Mouse (Mus musculus): ENCODE data around the gene Thap7. TPM values are rescaled to one million over a fixed set of nuclear protein-coding genes. Genes with fewer than 3 reads are reported as not detected.
"Not testable (repeated sequence)": the region's sequence is repeated elsewhere in the genome, so short reads cannot be mapped to it uniquely, and the experiment has no call there.

The Thap7 gene
- polyA plus RNA-seq, 1 experiment from 2014 or later, result 50.9 TPM

DNA sequence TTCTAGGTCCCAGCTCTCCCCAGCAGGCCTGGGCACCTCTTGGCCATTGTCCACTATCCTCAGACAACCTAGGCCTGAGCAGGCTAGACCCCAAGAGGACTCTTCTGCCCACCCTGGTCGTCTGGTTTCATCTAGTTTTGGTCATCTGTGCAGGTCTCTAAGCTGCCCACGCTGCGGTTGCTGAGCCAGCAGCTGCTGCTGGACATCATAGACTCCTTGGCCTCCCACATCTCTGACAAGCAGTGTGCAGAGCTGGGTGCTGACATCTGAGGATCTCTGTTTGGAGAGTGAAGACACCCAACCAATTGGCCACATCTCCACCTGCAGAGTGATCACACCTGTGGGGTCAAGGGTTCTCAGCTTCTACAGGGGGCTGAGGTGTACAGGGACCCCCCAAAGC lies 5.4 kb downstream of the Thap7 start:
- Histone ChIP-seq H3K36me3 (ENCODE audit: control insufficient read depth, insufficient read depth, low read length) (peaks cover 89% of the 10 kb centered on the region), H3K4me3 (ENCODE audit: low read depth, low read length) (no peak overlapping the region), H3K9me3 (ENCODE audit: control insufficient read depth, low read length) (no peaks in the 10 kb centered on the region), H3K9ac (ENCODE audit: low read depth, low read length) (no peak overlapping the region), H3K27ac (replicated peaks; ENCODE audit: low read depth, low read length) (no peak overlapping the region), H3K4me1 (ENCODE audit: control insufficient read depth, insufficient read depth, low read length) (peaks cover 6% of the 10 kb centered on the region; the same call in 1 of the 2 replicates), H3K4me2 (ENCODE audit: low read depth, low read length) (no peak overlapping the region), H3K27me3 (replicated peaks; ENCODE audit: control insufficient read depth, insufficient read depth, low read length) (no peaks in the 10 kb centered on the region)
- ATAC-seq (ENCODE audit: low read depth) (no peak), DNase-seq (ENCODE audit: low spot score) (no peak)
- 84% methylated on average over 3 of the region's 3 CpGs for WGBS

DNA sequence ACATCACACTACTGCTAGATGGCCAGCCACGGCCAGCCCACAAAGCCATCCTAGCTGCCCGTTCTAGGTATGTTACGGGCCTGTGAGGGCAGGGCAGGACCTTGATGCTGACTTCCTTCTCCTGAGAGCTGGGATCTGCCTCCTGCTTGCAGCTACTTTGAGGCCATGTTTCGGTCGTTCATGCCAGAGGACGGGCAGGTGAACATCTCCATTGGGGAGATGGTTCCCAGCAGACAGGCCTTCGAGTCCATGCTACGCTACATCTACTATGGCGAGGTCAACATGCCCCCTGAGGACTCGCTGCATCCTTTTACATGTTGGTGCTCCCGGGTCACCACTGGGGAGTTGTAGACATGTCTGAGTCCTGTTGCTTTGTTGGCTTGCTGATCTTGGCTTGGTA lies 6.8 kb downstream of the Thap7 start:
- no peak overlapping the region for H3K4me3 ChIP-seq (ENCODE audit: low read depth, low read length)
- H3K9me3 ChIP-seq (ENCODE audit: control insufficient read depth, low read length), result no peaks in the 10 kb centered on the region
- ATAC-seq (ENCODE audit: low read depth) (no peak), DNase-seq (ENCODE audit: low spot score) (no peak)
- H3K27ac ChIP-seq (replicated peaks; ENCODE audit: low read depth, low read length), result no peak overlapping the region
- no peak overlapping the region for H3K4me2 ChIP-seq (ENCODE audit: low read depth, low read length)
- no peaks in the 10 kb centered on the region for H3K4me1 ChIP-seq (ENCODE audit: control insufficient read depth, insufficient read depth, low read length)
- 91% methylated on average over 11 of the region's 11 CpGs for WGBS
- H3K36me3 ChIP-seq (ENCODE audit: control insufficient read depth, insufficient read depth, low read length), result peaks cover 99% of the 10 kb centered on the region
- no peak overlapping the region for H3K9ac ChIP-seq (ENCODE audit: low read depth, low read length)
- H3K27me3 ChIP-seq (replicated peaks; ENCODE audit: control insufficient read depth, insufficient read depth, low read length), result no peaks in the 10 kb centered on the region

DNA sequence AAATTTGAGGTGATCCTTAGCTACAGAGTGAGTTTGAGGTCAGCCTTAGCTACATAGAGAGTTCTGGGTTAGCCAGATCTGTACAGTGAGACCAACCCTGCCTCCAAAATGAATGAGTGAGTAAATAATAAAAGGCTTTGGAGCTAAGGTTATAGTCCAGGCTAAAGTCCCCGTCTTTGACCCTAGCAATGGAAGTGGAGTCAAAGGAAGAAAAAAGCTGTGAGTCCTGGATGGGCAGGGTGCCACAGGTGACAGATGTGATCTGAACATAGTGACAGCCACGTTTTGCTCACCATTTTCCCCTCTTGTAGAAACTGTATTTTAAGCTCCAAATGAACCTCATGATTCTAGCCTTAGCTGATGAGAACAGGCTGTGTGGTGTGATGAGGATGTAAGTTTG lies 12.0 kb downstream of the Thap7 start:
- 71% methylated on average over 2 of the region's 2 CpGs for WGBS
- Histone ChIP-seq H3K4me3 (ENCODE audit: low read depth, low read length) (no peak overlapping the region), H3K4me2 (ENCODE audit: low read depth, low read length) (no peak overlapping the region), H3K27ac (replicated peaks; ENCODE audit: low read depth, low read length) (no peak overlapping the region), H3K9me3 (ENCODE audit: control insufficient read depth, low read length) (no peaks in the 10 kb centered on the region), H3K4me1 (ENCODE audit: control insufficient read depth, insufficient read depth, low read length) (no peaks in the 10 kb centered on the region), H3K27me3 (replicated peaks; ENCODE audit: control insufficient read depth, insufficient read depth, low read length) (no peaks in the 10 kb centered on the region), H3K36me3 (ENCODE audit: control insufficient read depth, insufficient read depth, low read length) (peaks cover 92% of the 10 kb centered on the region), H3K9ac (ENCODE audit: low read depth, low read length) (no peak overlapping the region)
- no peak for ATAC-seq (ENCODE audit: low read depth)
- DNase-seq (ENCODE audit: low spot score), result no peak

DNA sequence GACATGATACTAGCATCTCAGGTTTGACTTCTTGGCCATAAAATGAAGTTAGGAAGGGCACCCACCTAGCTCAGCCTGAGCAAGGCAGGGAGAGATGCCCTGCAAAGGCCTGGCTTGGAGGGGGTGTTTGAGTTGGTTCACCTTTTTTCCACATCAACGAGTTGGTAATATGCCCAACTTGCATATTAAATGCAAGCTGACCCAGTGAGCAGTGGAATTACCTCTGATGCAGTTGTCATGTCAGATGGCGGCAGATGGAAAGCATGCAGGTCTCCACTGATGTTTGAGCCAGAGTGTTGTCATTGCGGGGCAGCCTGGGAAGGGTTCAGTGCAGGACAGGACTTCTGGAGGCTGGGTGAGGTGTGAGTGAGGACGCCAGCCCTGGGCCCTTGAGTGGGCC lies 19.5 kb downstream of the Thap7 start:
- Histone ChIP-seq H3K36me3 (ENCODE audit: control insufficient read depth, insufficient read depth, low read length) (peaks cover 46% of the 10 kb centered on the region), H3K9ac (ENCODE audit: low read depth, low read length) (no peak overlapping the region)
- DNase-seq (ENCODE audit: low spot score), result no peak

DNA sequence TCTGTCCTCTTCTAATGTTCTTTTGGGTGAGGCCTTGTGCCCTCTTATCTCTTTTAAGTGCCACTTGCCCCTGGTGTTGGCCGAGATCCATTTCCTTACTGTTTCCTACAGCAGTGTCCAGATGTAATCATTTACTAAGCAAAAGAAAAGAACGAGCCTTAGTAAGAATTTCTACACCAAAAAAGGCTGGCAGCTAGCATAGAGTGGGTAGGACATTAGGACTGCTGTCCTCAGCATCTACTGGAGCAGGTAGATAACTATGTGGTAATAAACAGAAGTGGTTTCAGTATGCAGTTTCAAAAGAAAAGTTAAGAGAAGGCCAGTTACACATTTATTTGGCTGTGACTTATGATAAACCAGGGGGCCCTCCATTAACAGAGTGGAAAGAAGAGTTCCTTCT lies 20.2 kb downstream of the Thap7 start:
- ATAC-seq (ENCODE audit: low read depth) (no peak), DNase-seq (ENCODE audit: low spot score) (no peak)
- peaks cover 38% of the 10 kb centered on the region for H3K36me3 ChIP-seq (ENCODE audit: control insufficient read depth, insufficient read depth, low read length)
- 85% methylated on average over 2 of the region's 2 CpGs for WGBS
- no peak overlapping the region; the same call in 1 of the 2 replicates for H3K9ac ChIP-seq (ENCODE audit: low read depth, low read length)
- H3K4me3 ChIP-seq (ENCODE audit: low read depth, low read length), result no peak overlapping the region
- H3K4me1 ChIP-seq (ENCODE audit: control insufficient read depth, insufficient read depth, low read length), result peaks cover 10% of the 10 kb centered on the region
- H3K9me3 ChIP-seq (ENCODE audit: control insufficient read depth, low read length), result no peaks in the 10 kb centered on the region
- no peak overlapping the region for H3K4me2 ChIP-seq (ENCODE audit: low read depth, low read length)
- no peak overlapping the region for H3K27ac ChIP-seq (replicated peaks; ENCODE audit: low read depth, low read length)
- no peaks in the 10 kb centered on the region for H3K27me3 ChIP-seq (replicated peaks; ENCODE audit: control insufficient read depth, insufficient read depth, low read length)

More for the DNA sequence above, 19.5 kb downstream of the Thap7 start:
- 98% methylated on average over 4 of the region's 4 CpGs for WGBS
- no peak for ATAC-seq (ENCODE audit: low read depth)
- H3K27ac ChIP-seq (replicated peaks; ENCODE audit: low read depth, low read length), result no peak overlapping the region
- H3K4me2 ChIP-seq (ENCODE audit: low read depth, low read length), result no peak overlapping the region
- peaks cover 10% of the 10 kb centered on the region for H3K4me1 ChIP-seq (ENCODE audit: control insufficient read depth, insufficient read depth, low read length)
- no peaks in the 10 kb centered on the region for H3K27me3 ChIP-seq (replicated peaks; ENCODE audit: control insufficient read depth, insufficient read depth, low read length)
- H3K9me3 ChIP-seq (ENCODE audit: control insufficient read depth, low read length), result no peaks in the 10 kb centered on the region
- no peak overlapping the region for H3K4me3 ChIP-seq (ENCODE audit: low read depth, low read length)

DNA sequence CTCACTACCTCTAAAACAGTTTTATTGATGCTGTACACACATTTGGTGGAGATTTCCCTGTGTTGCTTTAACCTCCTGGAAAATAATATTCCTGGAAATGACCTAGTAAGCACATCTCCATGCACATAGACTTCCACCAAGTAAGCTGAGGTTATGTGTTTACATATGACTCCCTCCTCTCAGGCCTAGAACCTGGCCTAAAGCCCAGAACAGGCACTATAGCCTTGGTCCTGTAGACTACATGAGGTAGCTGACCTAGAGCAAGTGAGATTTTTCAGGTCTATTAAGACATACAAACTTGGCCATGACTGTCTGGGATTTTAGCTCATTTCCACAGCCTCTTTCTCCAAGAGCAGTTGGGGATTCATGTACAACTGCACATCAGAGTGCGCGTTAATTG lies 20.8 kb downstream of the Thap7 start:
- H3K36me3 ChIP-seq (ENCODE audit: control insufficient read depth, insufficient read depth, low read length), result peaks cover 33% of the 10 kb centered on the region
- no peaks in the 10 kb centered on the region for H3K27me3 ChIP-seq (replicated peaks; ENCODE audit: control insufficient read depth, insufficient read depth, low read length)
- WGBS, result 93% methylated on average over 2 of the region's 2 CpGs
- H3K4me1 ChIP-seq (ENCODE audit: control insufficient read depth, insufficient read depth, low read length), result peaks cover 10% of the 10 kb centered on the region
- no peak overlapping the region for H3K27ac ChIP-seq (replicated peaks; ENCODE audit: low read depth, low read length)
- H3K4me3 ChIP-seq (ENCODE audit: low read depth, low read length), result peak overlapping the region; percentile 83; the same call in 1 of the 2 replicates
- no peaks in the 10 kb centered on the region for H3K9me3 ChIP-seq (ENCODE audit: control insufficient read depth, low read length)
- ATAC-seq (ENCODE audit: low read depth), result no peak
- DNase-seq (ENCODE audit: low spot score), result no peak
- H3K4me2 ChIP-seq (ENCODE audit: low read depth, low read length), result peak overlapping the region; percentile 87; the same call in 1 of the 2 replicates
- H3K9ac ChIP-seq (ENCODE audit: low read depth, low read length), result peak overlapping the region; percentile 74; the same call in 1 of the 2 replicates

DNA sequence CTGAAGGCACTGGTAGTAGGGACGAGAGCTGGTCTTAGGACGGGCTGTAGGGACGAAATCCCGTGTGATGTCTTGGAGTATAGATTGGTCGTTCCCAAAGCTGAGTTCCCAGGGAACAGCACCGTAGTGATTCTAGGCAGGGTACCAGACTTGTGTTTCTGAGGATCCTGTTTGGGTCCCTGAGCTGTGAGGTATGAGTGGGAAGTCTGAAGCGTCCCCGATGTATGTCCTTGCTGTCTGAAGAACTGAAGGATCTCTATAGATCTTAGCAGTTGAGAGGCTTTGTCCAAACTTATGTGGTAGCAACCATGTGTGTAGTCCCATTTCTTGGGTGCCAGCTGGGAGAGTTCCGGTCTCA lies 21.7 kb downstream of the Thap7 start:
- no peaks in the 10 kb centered on the region for H3K27me3 ChIP-seq (replicated peaks; ENCODE audit: control insufficient read depth, insufficient read depth, low read length)
- peak overlapping the region; percentile 74 for H3K9ac ChIP-seq (ENCODE audit: low read depth, low read length)
- peaks cover 10% of the 10 kb centered on the region for H3K4me1 ChIP-seq (ENCODE audit: control insufficient read depth, insufficient read depth, low read length)
- peak overlapping the region; percentile 83 for H3K4me3 ChIP-seq (ENCODE audit: low read depth, low read length)
- DNase-seq (ENCODE audit: low spot score) (no peak), ATAC-seq (ENCODE audit: low read depth) (no peak; the same call in 1 of the 2 replicates)
- H3K27ac ChIP-seq (replicated peaks; ENCODE audit: low read depth, low read length), result peak overlapping the region; percentile 94
- no peaks in the 10 kb centered on the region for H3K9me3 ChIP-seq (ENCODE audit: control insufficient read depth, low read length)
- 13% methylated on average over 9 of the region's 9 CpGs for WGBS
- peak overlapping the region; percentile 87 for H3K4me2 ChIP-seq (ENCODE audit: low read depth, low read length)
- H3K36me3 ChIP-seq (ENCODE audit: control insufficient read depth, insufficient read depth, low read length), result peaks cover 28% of the 10 kb centered on the region

DNA sequence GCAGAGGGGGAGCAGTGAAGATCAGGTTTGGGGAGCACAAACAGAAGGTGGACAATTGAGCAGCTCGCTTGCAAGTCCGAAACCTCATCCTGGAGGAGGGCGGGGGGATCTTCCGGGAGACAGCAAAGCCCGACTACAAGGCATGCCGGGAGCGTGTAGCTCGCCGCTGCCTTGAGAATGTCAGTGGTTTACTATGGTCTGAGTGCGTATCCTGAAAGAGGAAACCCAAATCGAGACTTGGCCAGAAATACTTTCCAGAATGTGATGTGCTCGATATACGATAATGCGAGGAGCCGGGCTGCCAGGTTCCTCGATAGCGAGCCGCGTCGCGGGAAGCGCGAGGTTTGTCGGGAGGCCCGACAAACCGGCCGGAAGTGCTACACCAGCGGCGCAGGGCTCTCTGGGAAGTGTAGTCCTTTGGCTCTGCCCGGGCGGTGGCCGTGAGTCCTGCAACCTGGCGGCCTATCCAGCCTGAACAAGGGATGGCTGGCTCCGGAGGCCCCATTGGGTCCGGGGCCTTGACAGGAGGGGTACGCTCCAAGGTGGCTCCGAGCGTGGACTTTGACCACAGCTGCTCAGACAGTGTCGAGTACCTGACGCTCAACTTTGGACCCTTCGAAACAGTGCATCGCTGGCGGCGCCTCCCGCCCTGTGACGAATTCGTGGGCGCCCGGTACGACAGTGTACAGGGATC lies 22.2 kb downstream of the Thap7 start, which contains the start of gene Lztr1:
Gene Lztr1, plus strand, starts transcription at position 143 of the 694 bp plus-strand sequence.
- WGBS, result under 1% methylated on average over 48 of the region's 50 CpGs

DNA sequence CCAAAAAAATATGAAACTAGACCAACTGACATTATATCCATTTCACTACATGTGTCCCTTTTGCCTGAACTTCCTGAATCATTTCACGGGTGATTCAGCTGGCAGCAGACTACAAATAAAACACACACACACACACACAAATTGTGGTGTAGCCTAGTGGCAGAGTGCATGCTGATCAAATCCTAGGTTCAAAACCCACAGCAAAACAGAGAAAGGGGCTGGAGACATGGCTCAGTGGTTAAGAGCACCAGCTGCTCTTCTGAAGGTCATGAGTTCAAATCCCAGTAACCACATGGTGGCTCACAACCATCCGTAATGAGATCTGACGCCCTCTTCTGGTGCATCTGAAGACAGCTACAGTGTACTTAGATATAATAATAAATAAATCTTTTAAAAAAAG lies 22.9 kb downstream of the Thap7 start:
- Histone ChIP-seq H3K4me2 (ENCODE audit: low read depth, low read length) (peak overlapping the region; percentile 87), H3K9ac (ENCODE audit: low read depth, low read length) (peak overlapping the region; percentile 74), H3K36me3 (ENCODE audit: control insufficient read depth, insufficient read depth, low read length) (peaks cover 18% of the 10 kb centered on the region), H3K4me1 (ENCODE audit: control insufficient read depth, insufficient read depth, low read length) (peaks cover 10% of the 10 kb centered on the region), H3K4me3 (ENCODE audit: low read depth, low read length) (peak overlapping the region; percentile 83), H3K27ac (replicated peaks; ENCODE audit: low read depth, low read length) (peak overlapping the region; percentile 94)
- ATAC-seq (ENCODE audit: low read depth); H3K9me3 ChIP-seq (ENCODE audit: control insufficient read depth, low read length); DNase-seq (ENCODE audit: low spot score); H3K27me3 ChIP-seq (replicated peaks; ENCODE audit: control insufficient read depth, insufficient read depth, low read length): not testable (repeated sequence)
- 27% methylated on average over 3 of the region's 3 CpGs for WGBS

More for the DNA sequence above, 22.2 kb downstream of the Thap7 start, which contains the start of gene Lztr1:
- peak within 1 kb of the TSS; percentile 87 for H3K4me2 ChIP-seq (ENCODE audit: low read depth, low read length)
- H3K27me3 ChIP-seq (replicated peaks; ENCODE audit: control insufficient read depth, insufficient read depth, low read length), result no peaks in the 10 kb centered on the region
- H3K27ac ChIP-seq (replicated peaks; ENCODE audit: low read depth, low read length), result peak within 1 kb of the TSS; percentile 94
- peaks cover 25% of the 10 kb centered on the region for H3K36me3 ChIP-seq (ENCODE audit: control insufficient read depth, insufficient read depth, low read length)
- H3K9me3 ChIP-seq (ENCODE audit: control insufficient read depth, low read length), result no peaks in the 10 kb centered on the region
- peak within 1 kb of the TSS; percentile 74 for H3K9ac ChIP-seq (ENCODE audit: low read depth, low read length)
- peaks cover 10% of the 10 kb centered on the region for H3K4me1 ChIP-seq (ENCODE audit: control insufficient read depth, insufficient read depth, low read length)
- peak within 1 kb of the TSS; percentile 83 for H3K4me3 ChIP-seq (ENCODE audit: low read depth, low read length)
- peak; percentile 96 for DNase-seq (ENCODE audit: low spot score)
- ATAC-seq (ENCODE audit: low read depth), result peak; percentile 98
